Mouse (Mus musculus): ENCODE data around the gene Efcab7. TPM values are rescaled to one million over a fixed set of nuclear protein-coding genes. Genes with fewer than 3 reads are reported as not detected.

The Efcab7 gene
- 5.7 and 5.9 TPM in 2 replicates for polyA plus RNA-seq (2015; fragmentation: Nextera tagmentation; extraction: Ambion mirVana)

GRCm38 (mm10) chr4:99829094-99830073 lies at the start of gene Efcab7:
TSS of gene Efcab7 (plus strand) at chr4:99829198.

GRCm38 (mm10) chr4:99929149-99929612 lies 100.2 kb downstream of the Efcab7 start, which contains the start of gene Pgm1:
TSS of gene Pgm1 (plus strand) at chr4:99929414.

GRCm38 (mm10) chr4:99929613-99930517 lies 100.9 kb downstream of the Efcab7 start, which contains the start of gene Itgb3bp:
TSS of gene Itgb3bp (minus strand) at chr4:99929813.

Other genes starting within 250 kb of the Efcab7 start
- 3.9 and 4.3 TPM in 2 replicates for gene Foxd3, start 172.9 kb upstream of the Efcab7 start, polyA plus RNA-seq (2015; fragmentation: Nextera tagmentation; extraction: Ambion mirVana)
- 12.2 and 15.4 TPM in 2 replicates for gene Alg6, start 113.5 kb upstream of the Efcab7 start, polyA plus RNA-seq (2015; fragmentation: Nextera tagmentation; extraction: Ambion mirVana)
- gene Pgm1, start 100.2 kb downstream of the Efcab7 start, polyA plus RNA-seq (2015; fragmentation: Nextera tagmentation; extraction: Ambion mirVana): 484 and 535 TPM in 2 replicates
- 17.9 and 18.2 TPM in 2 replicates for gene Itgb3bp, start 100.6 kb downstream of the Efcab7 start, polyA plus RNA-seq (2015; fragmentation: Nextera tagmentation; extraction: Ambion mirVana)

All from skeletal muscle tissue, postnatal 0 days (tissue).